Mouse (Mus musculus) cerebellum, adult 11-12 months (tissue): ENCODE results near the gene Fam169b.

Experiments used
- DNase-seq: peaks from one replicate; pipeline ENCODE4 v3.0.0; 2022

Gene Fam169b

GRCm38 (mm10) chr7:68273515-68273914, at the start of gene Fam169b:
Gene Fam169b (plus strand): TSS chr7:68273839.
- no peak for DNase-seq

- no peak for DNase-seq
These were observed 49.6 kb upstream of the Fam169b start for GRCm38 (mm10) chr7:68224006-68224405.

GRCm38 (mm10) chr7:68225427-68226054, 48.1 kb upstream of the Fam169b start:
- no peak for DNase-seq

- no peak for DNase-seq
These were observed 46.6 kb upstream of the Fam169b start for GRCm38 (mm10) chr7:68227021-68227420.

- no peak for DNase-seq
These were observed 46.0 kb upstream of the Fam169b start for GRCm38 (mm10) chr7:68227621-68228020.

GRCm38 (mm10) chr7:68228491-68228890, 45.1 kb upstream of the Fam169b start:
- DNase-seq: no peak

- DNase-seq: no peak
These were observed 42.8 kb upstream of the Fam169b start for GRCm38 (mm10) chr7:68230831-68231230.

GRCm38 (mm10) chr7:68232521-68232920, 41.1 kb upstream of the Fam169b start:
- DNase-seq: no peak

- DNase-seq: no peak
These were observed 39.9 kb upstream of the Fam169b start for GRCm38 (mm10) chr7:68233619-68234223.

GRCm38 (mm10) chr7:68236817-68237216, 36.8 kb upstream of the Fam169b start:
- DNase-seq: no peak

GRCm38 (mm10) chr7:68239220-68239827, 34.3 kb upstream of the Fam169b start:
- DNase-seq: no peak

GRCm38 (mm10) chr7:68241205-68241604, 32.4 kb upstream of the Fam169b start:
- no peak for DNase-seq

GRCm38 (mm10) chr7:68245681-68246080, 28.0 kb upstream of the Fam169b start:
- DNase-seq: no peak

- DNase-seq: no peak
These were observed 27.4 kb upstream of the Fam169b start for GRCm38 (mm10) chr7:68246249-68246648.

GRCm38 (mm10) chr7:68250411-68250810, 23.2 kb upstream of the Fam169b start:
- DNase-seq: no peak

- no peak for DNase-seq
These were observed 22.7 kb upstream of the Fam169b start for GRCm38 (mm10) chr7:68250902-68251301.

GRCm38 (mm10) chr7:68257767-68258166, 15.9 kb upstream of the Fam169b start:
- no peak for DNase-seq

GRCm38 (mm10) chr7:68258326-68259150, 15.1 kb upstream of the Fam169b start:
- DNase-seq: no peak

GRCm38 (mm10) chr7:68259523-68260081, 14.0 kb upstream of the Fam169b start:
- no peak for DNase-seq

- DNase-seq: no peak
These were observed 10.9 kb upstream of the Fam169b start for GRCm38 (mm10) chr7:68262612-68263200.

GRCm38 (mm10) chr7:68263346-68264027, 10.2 kb upstream of the Fam169b start:
- no peak for DNase-seq

- DNase-seq: no peak
These were observed 9.6 kb upstream of the Fam169b start, which contains the start of gene Pgpep1l for GRCm38 (mm10) chr7:68264028-68264453. Gene Pgpep1l (minus strand): TSS chr7:68264233.
